Mouse (Mus musculus) c-Kit-positive CD71-positive TER-119-negative erythroid progenitor cells, embryonic 14.5 days (primary cell): ENCODE results near the gene Them4.

Experiments
- DNase-seq: peaks from one replicate; pipeline ENCODE4 v3.0.0-alpha.2; 2013; ENCODE audit warnings: low read depth

Them4 gene

DNA sequence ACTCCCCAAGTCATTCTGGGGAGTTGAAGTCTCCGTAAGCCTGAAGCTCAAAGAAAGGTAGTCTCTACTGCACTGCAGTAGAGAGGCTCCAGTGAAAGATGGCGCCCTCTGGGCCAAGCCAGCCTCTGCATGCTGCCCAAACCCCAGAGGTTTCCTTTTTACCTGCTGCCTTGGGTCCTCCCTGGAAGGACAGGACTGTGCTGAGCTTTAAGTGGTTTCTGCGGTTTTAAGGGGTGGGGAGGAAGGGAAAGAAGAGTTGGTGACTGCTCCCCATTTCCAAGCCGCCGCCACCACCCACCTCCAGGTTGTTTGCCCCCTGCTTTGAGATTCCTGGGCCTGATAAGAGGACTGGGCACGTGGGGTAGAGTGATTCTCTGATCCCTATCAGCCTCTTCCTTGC, 58.7 kb downstream of the Them4 start:
- no peak for DNase-seq

DNA sequence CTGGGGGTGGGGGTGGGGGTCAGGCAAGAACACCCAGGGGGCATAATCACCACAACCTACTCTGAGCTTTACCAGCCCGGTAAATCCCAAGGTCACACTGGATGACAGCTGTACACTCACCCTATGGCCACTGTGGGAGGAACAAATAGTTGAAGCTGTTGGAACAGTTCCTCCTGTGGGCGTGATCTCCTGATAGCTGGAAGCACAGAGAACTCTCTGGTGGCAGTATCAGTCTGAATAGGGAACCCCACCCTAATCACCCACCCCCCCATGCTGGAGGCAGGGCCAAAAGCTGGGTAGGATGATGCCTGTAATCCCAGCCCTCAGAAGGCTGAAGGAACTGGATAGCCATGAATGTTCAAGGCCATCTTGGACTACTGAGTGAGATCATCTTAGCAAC, 59.8 kb downstream of the Them4 start:
- DNase-seq = no peak

DNA sequence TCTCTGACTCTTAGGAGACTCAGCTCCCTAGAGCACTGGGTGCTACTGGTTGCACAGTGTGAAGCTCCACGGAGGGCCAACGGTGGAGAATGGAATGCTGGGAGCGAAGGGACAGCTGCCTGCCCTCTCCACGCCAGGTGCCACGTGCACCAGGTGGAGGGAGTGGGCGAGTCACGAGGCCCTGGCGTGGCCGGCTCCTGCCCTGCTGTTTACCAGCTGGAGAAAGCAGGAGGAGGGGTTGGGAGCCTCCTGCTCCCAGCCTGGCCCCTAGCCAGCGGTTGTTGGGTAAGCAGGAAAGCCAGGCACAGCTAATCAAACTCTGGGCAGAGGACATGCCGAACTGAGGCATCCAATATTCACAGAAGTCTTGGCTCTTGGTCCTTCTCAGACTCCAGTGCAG, 61.7 kb downstream of the Them4 start:
- DNase-seq = no peak

DNA sequence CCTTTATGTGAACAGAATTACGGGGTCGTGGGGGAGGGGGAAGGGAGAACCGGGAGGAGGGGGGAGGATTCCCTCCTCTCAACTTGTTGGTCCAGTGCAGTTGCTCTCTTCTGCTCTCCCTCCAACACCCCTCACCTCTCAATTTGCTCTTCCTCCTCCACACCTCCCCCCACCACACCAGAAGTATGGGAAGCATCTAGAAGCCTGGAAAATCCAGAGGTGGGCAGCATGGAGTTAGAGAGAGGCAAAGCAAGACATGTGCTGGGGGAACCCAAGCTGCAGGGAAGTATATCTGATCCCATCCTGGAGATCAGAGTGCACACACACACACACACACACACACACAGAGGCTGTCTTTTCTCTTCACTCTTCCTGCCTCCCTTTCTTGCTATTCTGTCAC, 62.1 kb downstream of the Them4 start:
- DNase-seq = no peak

DNA sequence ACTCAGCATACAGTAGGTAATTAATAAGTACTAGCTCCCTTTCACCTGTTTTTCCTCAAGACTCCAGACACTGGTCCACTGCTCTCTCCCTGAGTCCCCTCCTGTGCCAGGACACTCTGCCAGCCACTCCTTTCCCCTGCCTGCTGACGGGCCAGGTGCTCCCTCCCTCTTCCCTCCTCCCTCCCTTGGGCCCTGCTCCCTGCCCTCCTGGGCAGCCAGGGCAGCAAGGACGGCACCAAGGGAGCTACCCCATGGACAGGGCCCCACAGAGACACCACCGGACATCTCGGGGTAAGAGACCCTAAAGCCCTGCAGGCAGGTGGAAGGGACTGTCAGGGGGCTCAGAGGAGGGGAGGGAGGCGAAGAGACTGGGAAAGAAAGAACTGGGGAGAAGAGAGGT, 62.8 kb downstream of the Them4 start, which contains the start of gene Rorc:
Gene Rorc (plus strand): TSS at position 154 of the 400 bp plus-strand sequence.
- no peak for DNase-seq

DNA sequence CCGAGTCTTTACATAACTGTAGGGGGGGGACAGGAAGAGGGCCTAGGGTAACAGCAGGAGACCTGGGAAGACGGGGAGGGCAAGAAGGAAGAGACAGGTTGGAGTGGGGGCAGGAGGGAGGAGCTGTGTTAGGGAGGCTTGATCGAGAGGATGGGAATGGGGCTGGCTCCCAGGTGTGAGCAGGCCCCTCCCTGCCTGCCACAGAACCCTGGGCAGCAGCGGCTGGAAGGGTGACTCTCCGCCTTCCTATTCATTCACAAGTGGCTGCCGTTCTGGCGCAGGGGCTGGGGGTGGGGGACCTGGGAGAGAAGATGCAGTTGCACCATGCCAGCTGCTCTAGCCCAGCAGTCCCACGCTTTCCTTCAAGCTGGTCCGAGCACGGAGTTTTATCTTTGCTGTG, 63.2 kb downstream of the Them4 start:
- no peak for DNase-seq

- no peak for DNase-seq
Observed at GRCm38 (mm10) chr3:94373597-94374011, 63.7 kb downstream of the Them4 start.

DNA sequence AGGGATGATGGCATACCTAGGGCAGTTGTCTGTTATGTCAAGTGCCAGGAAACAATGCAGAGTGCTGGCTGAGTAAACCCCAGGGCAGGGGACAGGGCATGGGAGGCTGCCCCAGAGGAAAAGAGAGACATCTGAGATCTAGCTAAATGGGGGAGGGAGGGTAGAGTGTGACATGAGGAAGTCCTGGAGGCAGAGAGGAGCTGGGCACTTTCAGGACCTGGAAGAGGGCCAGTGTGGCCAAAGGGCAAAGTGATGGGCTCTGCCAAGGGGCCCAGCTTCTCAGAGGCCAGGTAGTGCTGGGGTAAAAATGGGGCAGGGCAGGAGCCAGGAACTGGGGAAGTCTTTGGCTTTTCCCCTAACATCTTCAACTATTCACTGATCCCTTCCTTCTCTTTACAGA, 64.7 kb downstream of the Them4 start:
- no peak for DNase-seq

DNA sequence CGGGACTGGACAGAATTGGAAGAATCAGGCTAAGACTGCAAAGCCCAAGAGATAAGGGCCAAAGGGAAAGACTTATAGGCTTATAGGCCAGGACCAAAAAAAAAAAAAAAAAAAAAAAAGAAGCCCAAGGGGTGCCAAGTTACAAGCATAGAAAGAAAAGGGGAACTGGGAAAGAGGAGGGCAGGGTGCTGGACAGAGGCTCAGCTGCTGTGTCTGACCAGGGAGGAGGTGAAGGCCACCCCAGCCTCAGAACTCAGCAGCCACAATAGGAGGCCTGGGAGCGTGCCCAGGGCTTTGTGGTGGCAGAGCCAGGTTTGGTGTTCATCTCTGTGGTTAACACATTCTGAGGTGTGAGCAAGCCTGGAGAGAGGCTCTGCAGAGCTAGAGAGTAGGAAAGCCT, 65.3 kb downstream of the Them4 start:
- DNase-seq = no peak

DNA sequence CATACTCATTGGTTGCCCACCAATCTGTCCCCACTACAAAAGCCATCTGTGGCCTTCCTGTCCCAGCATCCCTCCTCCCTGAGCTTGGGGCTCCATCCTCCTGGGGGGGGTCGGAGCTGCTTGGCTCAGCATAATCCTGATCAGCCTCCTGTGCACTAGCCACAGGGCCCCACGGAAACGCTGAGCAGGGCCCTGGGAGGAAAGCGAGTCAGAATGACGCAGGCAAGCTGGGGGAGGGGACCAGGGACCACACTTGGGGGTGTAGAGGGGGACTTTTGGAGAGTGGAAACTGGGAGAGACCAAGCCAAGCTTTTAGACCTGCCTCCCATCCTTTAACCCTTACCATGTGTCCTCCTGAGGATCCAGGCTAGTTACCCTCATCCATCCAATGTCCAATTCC, 66.0 kb downstream of the Them4 start:
- DNase-seq = no peak

DNA sequence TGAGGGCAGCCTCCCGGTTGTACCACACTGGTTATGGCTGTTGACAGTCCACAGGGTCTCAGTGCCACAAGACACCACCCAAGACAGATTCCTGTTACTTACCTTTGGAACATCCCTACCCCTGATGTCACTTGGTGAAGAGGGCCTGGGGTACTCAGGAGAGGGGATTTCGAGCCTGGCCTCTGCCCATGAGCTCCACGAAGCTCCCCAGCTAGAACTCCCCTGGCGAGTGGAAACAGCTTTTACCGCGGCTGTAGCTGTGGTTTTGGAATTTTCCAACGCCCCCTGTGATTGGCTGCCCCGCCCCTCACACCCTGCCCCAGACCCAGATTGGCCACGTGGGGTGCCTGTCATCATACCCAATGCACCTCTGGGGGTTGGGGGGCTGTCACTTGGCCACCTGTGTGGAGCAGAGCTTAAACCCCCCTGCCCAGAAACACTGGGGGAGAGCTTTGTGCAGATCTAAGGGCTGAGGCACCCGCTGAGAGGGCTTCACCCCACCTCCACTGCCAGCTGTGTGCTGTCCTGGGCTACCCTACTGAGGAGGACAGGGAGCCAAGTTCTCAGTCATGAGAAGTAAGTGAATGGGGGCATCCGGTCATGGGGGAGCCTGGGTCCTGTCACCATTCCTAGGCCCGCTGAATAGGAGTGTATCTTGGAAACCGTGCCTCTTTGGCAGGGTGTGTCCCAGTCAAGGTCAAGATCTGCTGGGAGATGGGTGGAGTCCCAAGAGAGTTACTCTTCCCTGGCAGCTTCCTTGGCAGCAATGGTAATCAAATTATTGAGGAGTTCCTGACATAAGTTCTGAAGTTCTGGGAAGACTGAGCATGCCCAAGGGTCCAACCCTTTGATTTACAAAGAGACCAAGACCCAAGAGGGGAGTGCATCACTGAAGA, 67.4 kb downstream of the Them4 start:
- DNase-seq = no peak

GRCm38 (mm10) chr3:94379831-94380510, 70.1 kb downstream of the Them4 start:
- DNase-seq = no peak
